Mouse (Mus musculus) kidney, postnatal 36 days (tissue): Measurements from ENCODE around the gene Psd4.

Experiments
- DNase-seq, 2 experiments: peaks; one replicate each; pipeline ENCODE4 v3.0.0; 2021 to 2022; ENCODE audit warnings: mixed read lengths in 2 of 2

Psd4 gene

DNA sequence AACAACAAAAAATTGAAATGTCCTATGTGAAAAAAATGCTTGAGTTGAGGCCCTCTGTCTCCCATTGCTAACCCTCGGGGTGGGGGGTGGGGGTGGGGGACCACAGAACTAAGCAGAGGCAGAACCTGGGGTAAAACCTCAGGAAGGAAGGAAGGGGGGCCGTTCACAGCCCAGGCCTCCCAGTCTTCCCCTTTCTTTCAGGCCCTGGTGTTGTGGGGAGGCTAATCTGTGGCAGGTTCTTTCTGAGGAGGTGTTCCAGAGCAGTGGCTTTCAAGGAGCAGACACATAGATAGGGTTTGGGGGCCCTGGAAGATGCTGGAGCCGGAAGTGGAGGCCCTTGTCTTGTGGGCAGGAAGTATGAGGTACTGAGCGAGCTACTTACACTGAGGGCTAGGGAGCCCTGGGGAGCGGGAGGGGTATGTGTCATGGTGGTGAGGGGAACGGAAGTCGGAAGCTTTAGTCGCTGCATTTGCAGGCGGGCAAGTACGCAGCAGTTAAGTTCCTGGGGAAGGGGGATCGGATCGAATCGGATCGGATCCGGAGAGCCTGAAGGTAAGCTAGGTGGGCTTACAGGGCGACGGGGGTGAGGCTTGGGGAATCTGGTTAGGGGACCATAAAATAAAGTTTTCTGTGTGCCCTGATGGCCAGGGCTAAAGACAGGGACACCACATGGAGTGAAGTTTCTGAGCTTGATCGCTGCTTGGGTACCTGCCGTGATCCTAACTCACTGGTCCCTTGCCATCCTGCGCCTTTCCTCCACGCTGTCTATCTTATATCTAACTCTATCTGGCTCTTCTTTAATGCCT is 19.0 kb downstream of the Psd4 start:
- no peak for DNase-seq

DNA sequence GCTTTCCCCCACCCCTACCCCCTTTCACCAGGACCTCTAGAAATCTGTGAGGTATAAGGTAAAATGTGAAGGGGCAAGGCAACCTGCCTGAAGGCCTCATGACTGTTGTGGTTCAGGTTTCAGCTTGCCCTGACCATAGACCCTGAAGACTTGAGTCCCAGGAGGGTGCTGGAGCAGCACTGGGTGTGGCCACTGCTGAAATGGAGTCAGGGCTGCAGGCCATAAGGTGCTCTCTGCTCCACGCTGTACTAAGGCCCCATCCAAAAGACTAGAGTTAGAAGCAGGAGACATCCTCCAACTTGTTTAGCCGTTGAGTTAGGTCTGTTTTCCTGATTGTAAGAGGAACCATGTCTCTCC is 19.6 kb downstream of the Psd4 start:
- no peak for DNase-seq

GRCm38 (mm10) chr2:24387361-24388283 is 20.2 kb downstream of the Psd4 start:
- no peak for DNase-seq

- no peak for DNase-seq
Observed at GRCm38 (mm10) chr2:24393251-24393650, 25.9 kb downstream of the Psd4 start.

- DNase-seq = no peak
Observed at GRCm38 (mm10) chr2:24397115-24397514, 29.7 kb downstream of the Psd4 start.

DNA sequence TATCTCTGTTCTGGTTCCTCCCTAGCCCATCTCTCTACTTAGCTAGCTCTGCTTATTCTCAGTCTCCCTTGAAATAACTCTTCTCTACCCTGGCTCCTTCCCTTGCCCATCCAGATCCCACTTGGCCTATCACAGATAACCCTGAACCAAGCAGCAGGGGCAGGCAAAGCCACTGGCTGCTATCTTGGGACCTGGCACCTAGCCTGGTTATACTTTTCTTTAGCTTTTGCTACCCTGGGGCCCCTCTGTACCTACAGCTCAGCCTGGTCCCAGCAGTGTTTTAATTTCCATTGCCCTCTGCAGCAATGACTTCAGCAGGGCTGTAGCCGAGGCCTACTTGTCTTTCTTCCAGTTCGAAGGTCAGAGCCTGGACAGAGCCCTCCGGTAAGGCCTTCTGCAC is 33.3 kb downstream of the Psd4 start:
- no peak for DNase-seq

DNA sequence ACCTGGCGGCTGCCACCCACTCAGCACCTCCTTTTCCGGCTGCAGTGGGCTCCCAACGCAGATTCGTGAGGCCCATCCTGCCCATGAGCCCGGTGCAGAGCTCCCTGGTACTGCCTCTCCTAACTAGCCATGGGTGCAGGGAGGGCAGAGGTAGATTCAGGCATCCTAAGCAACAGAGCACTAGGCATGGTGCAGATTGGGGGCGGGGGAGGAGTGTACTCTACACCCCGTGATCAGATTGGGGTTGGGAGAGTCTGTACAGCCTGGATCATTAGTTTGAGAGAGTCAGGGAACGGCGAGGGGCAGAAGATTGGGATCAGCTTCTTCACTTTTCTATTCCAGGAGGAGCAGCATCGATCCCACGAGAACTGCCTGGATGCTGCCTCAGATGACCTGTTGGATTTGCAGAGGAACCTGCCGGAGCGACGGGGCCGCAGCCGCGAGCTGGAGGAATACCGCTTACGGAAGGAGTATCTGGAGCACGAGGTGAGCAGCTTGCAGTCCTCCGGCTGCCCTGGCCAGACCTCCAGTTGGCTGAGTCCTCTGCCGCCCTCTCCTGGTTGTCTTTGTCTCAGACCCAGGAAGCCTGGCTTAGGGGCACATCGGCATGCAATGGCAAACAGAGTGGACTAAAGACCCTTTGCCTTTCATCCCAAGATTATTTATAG is 38.1 kb downstream of the Psd4 start:
- DNase-seq = peak; percentile 84 to 93

DNA sequence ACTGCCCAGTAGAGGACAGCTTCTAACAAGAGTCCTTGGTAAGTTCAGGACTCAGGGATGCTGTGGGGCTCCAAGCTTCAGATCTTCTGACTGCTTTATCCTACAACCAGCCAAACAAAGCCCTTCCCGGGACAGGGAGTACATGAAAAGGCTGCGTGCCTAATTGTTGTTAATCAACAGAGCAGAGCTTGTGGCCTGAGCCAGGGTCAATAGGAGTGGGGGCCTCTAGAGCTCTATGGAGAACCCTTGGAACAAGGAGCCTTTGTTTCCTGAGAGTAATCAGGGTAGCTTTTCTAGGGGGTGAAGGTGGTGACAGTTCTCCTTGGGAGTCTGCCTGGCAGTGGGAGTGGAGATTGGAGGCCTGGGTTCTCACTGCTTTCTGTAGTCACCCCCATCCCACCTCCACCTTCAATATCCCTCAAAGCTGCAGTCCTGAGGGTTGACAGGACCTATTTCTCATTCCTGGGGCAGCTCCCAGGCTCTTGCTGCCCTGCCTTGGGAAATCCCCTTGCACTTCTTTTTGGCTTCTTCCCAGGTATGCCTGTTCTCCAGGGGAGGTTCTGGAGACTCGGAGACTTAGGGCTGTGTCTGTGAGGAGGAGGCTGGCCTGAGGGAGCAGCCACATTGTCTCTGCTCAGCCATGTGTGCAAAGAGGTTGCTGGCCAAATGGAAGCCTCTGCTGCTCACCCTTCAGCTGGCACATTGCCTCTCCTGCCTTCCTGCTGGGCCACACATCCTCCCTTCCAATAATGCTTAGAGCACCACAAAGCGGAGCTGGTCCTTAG is 40.5 kb downstream of the Psd4 start:
- DNase-seq = peak; percentile 79 to 81

DNA sequence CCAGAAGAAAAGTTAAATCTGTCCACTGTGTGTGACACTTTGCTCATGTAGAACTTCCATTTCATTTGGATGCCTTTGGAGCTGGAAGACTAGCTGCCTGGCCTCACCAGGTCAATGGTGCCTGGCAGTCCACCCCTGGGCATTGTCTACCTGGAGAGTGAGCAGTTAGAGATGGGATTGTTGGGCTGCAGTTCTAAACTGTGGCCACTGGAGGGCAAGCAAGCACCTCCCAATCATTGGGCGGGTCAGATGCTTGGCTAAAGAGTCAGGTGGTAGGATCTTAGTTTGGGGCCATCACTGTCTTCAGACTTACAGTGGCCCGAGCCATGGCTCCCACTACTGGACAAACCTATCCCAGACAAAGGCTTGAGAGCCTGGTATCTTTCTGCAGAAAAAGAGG is 41.8 kb downstream of the Psd4 start:
- DNase-seq = peak; percentile 70 to 86

DNA sequence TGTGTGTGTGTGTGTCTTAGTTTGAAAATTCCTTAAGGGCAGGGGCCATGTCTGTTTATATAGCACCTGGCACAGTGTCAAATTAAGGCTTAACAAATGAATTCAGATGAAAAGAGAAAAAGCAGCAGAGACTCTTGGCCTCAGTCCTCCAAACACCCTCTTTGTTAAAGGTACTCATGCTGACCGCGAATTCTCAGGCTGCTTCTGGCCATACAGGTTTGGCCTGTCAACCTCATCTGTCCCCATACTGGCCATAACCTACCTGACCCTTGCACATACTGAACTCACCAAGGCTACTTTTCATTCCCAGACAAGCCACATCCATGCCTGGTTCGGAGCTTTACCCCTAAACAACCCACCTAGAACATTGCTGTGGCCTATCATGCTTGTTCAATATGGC is 45.8 kb downstream of the Psd4 start:
- DNase-seq = no peak

GRCm38 (mm10) chr2:24413677-24414076 is 46.3 kb downstream of the Psd4 start:
- DNase-seq = peak in 1 of 2 experiments; percentile 39

DNA sequence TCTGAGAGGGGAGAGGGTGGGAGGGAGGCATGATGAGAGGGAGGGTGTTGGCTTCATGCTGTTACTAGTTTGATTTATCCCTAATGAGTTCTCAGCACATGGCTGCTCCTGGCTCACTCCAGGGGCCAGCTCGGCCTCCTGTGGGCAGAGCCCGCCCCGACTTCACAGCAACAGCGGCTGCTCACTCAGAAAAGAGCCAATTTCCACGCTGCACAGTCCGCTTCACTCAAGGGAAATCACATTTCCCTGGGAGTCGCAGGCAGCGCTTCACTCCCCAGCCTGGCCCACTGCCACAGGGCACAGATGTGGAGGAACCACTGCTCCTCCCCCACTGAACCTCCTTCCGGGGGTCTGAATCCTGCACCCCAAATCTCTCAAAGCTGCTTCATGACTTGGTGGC is 49.3 kb downstream of the Psd4 start:
- DNase-seq = peak; percentile 48 to 74

- peak in 1 of 2 experiments; percentile 42 for DNase-seq
Observed at GRCm38 (mm10) chr2:24417106-24417505, 49.7 kb downstream of the Psd4 start.

DNA sequence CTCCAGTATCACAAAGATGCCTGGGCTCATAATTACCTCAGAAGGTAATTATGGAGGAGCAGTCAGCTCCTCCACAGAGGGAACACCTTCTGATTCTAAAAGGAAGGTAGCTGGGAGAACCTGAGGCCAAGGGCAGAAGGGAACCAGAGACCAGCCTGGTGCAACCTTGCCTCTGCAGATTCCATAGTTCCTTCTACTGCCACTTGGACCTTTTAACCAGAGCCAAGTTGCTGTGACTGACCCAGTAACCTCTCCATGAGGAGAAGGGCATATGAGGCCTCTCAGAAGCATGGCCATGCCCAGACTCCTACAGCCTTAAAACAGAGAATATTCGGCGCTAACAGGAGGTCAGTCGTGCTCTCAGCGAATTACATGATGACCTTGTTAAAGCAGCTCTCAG is 50.2 kb downstream of the Psd4 start:
- peak in 1 of 2 experiments; percentile 33 for DNase-seq

- DNase-seq = peak; percentile 70 to 87
Observed at GRCm38 (mm10) chr2:24421211-24421863, 54.0 kb downstream of the Psd4 start.

- peak in 1 of 2 experiments; percentile 59 for DNase-seq
Observed at GRCm38 (mm10) chr2:24422815-24423214, 55.4 kb downstream of the Psd4 start.

DNA sequence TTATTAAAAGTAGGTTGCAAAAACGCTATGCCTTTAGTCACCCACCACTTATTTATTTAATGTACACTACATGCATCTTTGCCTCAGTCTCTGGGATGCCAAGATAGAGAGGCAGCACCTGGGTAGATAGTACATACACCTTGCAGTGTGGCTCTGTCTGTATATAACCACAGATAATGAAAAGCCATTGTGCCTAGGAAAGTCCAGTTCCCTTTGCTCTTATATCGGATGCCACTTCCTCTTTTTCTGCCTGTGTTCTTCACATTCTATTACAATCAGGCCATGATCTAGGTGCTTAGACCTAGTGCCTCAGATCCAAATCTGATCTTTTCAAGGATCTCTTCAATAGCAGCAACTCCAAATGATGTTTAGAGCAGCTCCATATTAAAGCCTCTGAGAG is 58.2 kb downstream of the Psd4 start:
- DNase-seq = no peak

GRCm38 (mm10) chr2:24427866-24428675 is 60.7 kb downstream of the Psd4 start:
- DNase-seq = peak; percentile 63 to 77

DNA sequence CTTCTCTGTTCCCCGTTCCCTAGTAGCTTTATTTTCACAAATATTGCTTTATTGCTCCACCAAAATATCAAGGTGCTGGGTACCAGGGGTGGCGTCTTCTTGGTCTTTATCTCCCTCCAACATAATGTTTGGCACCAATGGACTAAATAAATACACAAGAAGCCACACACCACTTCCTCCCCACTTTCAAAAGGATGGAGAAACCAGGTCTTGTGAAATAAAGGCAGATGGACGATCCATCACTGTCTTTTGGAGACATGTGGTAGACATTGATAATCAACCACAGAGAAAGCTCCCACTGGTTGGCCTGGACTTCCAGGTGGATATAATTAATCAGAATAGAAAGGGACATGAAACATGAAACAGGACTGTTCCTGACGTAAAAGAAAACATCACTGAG is 62.4 kb downstream of the Psd4 start:
- no peak for DNase-seq

DNA sequence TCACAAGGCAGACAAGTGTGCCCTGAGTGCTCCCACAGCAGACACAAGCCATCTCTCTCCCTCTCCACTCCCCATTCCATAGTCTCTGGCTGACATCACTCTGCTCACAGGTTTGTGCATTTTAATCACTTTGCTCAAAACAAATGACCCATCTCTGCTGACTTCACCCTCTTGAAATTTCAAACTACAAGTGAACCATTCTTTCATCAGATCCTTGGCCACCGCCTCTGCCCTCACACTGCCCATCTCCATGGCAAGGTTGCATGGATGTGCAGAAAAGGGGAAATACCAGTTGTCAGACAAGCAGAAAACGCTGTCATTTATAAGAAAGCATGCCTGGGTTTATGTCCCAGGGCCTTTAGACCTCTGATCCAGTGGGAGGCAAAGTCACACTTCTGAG is 67.3 kb downstream of the Psd4 start:
- DNase-seq = no peak

GRCm38 (mm10) chr2:24435699-24436098 is 68.3 kb downstream of the Psd4 start:
- no peak for DNase-seq
